Mouse (Mus musculus): ENCODE results near the gene Eftud2. TPM values are rescaled to one million over a fixed set of nuclear protein-coding genes. Genes with fewer than 3 reads are reported as not detected.

Eftud2 gene
- polyA plus RNA-seq, 1 experiment from 2014 or later = 317 TPM

DNA sequence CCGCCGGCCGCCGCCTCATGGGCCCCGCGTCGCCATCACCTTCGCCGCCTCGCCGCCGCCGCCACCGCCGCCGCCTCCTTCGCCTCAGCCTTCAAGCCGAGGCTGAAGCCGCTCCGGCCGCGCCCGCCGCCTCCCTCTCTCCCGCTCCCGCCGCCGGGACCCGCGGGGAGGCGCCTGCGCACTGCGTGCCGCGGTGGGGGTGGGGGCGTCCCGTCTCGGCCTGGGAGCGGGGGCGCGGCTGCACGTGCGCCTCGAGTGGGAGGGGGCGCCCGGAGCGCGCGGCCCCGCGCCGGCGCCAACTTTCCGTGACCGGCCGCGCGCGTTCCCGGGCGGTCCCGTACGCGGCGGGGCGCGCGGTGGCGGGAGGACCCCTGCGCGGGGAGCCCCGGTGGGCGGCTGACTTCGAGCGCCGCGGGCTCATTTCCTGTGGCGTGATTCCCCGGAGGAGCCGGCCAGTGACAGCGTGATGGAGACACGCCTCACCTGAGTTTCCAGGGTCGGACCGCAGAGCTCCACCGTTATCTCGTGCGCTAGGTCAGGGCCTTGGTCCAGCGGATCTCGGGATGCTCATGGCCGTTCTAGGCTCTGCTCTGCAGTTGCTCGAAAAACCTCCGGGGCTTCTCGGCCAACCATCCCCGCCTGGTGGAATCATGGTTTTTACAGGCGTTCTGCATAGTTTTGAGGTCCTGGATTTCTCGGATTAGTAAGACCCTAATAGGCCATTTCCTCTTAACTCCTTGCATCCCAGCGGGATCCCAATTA is 61.6 kb downstream of the Eftud2 start, which contains the start of gene Gjc1:
TSS of gene Gjc1 (minus strand) at position 680 of the 762 bp plus-strand sequence.
- WGBS = under 1% methylated on average over 74 of the region's 97 CpGs
- H3K4me2 ChIP-seq (ENCODE audit: low read depth, low read length, severe bottlenecking) = peak within 1 kb of the TSS; percentile 63
- H3K27ac ChIP-seq (ENCODE audit: low read depth, low read length) = peak within 1 kb of the TSS; percentile 96
- no peaks in the 10 kb centered on the region; the same call in 1 of the 2 replicates for H3K27me3 ChIP-seq (ENCODE audit: control insufficient read depth, insufficient read depth, low read length)
- H3K9ac ChIP-seq (ENCODE audit: low read length) = peak within 1 kb of the TSS; percentile 99
- no peaks in the 10 kb centered on the region for H3K9me3 ChIP-seq (ENCODE audit: control insufficient read depth, low read length)
- peak; percentile 90 for DNase-seq (ENCODE audit: low spot score)
- peaks cover 10% of the 10 kb centered on the region; the same call in 1 of the 2 replicates for H3K4me1 ChIP-seq (replicated peaks; ENCODE audit: control insufficient read depth, insufficient read depth, low read length)
- H3K4me3 ChIP-seq (ENCODE audit: low read depth, low read length) = peak within 1 kb of the TSS; percentile 93
- peak; percentile 80 for ATAC-seq (replicated peaks; ENCODE audit: low FRiP score)
- no peaks in the 10 kb centered on the region for H3K36me3 ChIP-seq (ENCODE audit: control insufficient read depth, insufficient read depth, low read length)

DNA sequence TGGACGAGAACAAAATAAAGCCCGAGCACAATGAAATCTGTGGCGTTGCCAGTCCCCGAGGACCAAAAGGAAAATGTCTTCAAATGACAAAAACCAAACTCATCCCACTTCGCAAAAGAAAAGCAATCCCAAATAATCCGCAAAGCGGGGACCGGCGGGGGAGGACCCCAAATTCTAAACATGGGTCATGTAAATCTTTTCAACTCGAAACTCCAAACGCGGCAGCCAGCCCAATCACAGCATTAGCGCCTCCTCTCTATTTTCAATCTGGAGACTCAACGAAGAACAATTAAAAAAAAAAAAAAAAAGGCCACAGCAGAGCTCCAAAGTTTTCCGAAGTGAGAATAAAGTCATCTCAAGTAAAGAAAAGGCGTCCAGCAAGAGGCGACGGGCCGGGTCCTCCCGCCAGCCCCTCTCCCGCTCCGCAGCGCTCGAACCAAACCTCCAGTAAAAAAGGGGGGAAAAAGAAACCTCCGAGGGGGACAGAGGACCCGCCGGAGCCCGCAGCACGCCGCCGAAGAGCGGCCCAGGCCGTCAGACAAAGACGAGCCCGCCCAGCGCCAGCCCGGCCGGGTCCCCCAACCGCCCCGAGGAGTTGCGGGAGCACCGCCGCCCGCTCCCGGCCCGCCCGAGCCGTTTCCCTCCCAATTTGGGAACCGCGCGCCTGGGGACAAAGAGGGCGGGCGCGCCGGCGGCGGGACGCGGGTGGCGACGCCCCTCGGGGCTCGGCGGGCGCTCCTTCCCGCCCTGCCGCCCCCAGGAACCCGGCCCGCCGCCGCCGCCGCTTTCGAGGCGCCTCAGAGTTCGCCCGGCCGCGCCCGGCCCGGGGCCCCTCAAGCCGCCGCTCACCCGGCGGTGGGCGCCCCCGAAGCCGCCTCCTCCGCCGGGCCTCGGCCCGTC is 62.4 kb downstream of the Eftud2 start:
- peak overlapping the region; percentile 99 for H3K9ac ChIP-seq (ENCODE audit: low read length)
- under 1% methylated on average over 88 of the region's 92 CpGs for WGBS
- peak; percentile 64 for ATAC-seq (replicated peaks; ENCODE audit: low FRiP score)
- DNase-seq (ENCODE audit: low spot score) = peak; percentile 87
- H3K4me1 ChIP-seq (replicated peaks; ENCODE audit: control insufficient read depth, insufficient read depth, low read length) = peaks cover 10% of the 10 kb centered on the region; the same call in 1 of the 2 replicates
- peak overlapping the region; percentile 63 for H3K4me2 ChIP-seq (ENCODE audit: low read depth, low read length, severe bottlenecking)
- H3K27me3 ChIP-seq (ENCODE audit: control insufficient read depth, insufficient read depth, low read length) = no peaks in the 10 kb centered on the region; the same call in 1 of the 2 replicates
- H3K36me3 ChIP-seq (ENCODE audit: control insufficient read depth, insufficient read depth, low read length) = no peaks in the 10 kb centered on the region
- peak overlapping the region; percentile 93 for H3K4me3 ChIP-seq (ENCODE audit: low read depth, low read length)
- no peaks in the 10 kb centered on the region for H3K9me3 ChIP-seq (ENCODE audit: control insufficient read depth, low read length)
- H3K27ac ChIP-seq (ENCODE audit: low read depth, low read length) = peak overlapping the region; percentile 96

DNA sequence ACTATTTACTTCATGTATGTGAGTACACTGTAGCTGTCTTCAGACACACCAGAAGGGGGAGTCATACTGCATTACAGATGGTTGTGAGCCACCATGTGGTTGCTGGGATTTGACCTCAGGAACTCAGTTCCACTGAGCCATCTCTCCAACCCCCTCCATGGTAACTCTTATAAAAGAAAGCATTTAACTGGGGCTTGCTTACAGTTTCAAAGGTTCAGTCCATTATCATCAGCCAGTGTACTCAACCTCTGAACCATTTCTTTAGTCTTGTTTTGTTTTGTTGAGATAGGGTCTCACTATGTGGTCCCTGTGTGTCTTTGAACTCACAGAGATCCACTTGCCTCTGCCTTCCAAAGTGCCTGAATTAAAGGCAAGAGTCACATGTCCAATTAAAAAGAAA is 65.9 kb downstream of the Eftud2 start:
- H3K4me1 ChIP-seq (replicated peaks; ENCODE audit: control insufficient read depth, insufficient read depth, low read length) = peaks cover 8% of the 10 kb centered on the region; the same call in 1 of the 2 replicates
- no peak overlapping the region for H3K4me3 ChIP-seq (ENCODE audit: low read depth, low read length)
- H3K9ac ChIP-seq (ENCODE audit: low read length) = no peak overlapping the region
- no peaks in the 10 kb centered on the region for H3K36me3 ChIP-seq (ENCODE audit: control insufficient read depth, insufficient read depth, low read length)
- ATAC-seq (replicated peaks; ENCODE audit: low FRiP score) = no peak
- H3K9me3 ChIP-seq (ENCODE audit: control insufficient read depth, low read length) = no peaks in the 10 kb centered on the region
- no peaks in the 10 kb centered on the region; the same call in 1 of the 2 replicates for H3K27me3 ChIP-seq (ENCODE audit: control insufficient read depth, insufficient read depth, low read length)
- peak; percentile 11 for DNase-seq (ENCODE audit: low spot score)
- no peak overlapping the region for H3K27ac ChIP-seq (ENCODE audit: low read depth, low read length)
- H3K4me2 ChIP-seq (ENCODE audit: low read depth, low read length, severe bottlenecking) = no peak overlapping the region

DNA sequence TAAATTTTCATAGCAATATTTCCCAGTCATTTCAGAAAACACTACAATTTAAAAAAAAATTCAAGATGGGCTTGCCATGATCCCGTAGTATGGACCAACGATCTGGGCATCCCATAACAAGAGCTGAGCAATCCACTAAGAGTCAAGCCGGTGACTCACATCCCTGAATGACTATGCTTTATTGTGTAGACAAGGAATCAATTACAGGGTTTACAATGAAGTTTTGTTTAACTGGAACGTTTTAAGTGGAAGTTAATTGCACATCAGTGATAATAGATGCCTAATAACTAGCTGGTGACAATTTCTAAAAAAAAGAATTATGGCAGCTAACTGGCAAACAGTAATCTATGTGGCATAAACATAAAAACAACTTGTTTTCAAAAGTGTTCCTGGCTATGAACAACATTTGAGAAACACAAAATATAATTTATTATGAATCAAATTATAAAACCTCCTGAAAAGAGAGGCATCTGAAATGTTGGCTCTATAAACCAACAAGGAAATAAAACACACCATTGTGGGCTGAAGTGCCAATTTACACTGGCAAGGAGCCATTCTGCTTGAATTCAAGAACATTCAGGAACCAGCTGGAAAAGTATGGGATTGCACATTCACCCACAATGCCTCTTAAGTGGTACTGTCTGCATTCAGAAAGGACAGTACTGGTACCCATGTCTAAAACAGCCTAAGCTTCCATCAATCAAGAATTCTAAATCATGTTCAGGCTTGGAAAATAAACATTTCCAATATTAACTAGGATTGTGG is 69.9 kb downstream of the Eftud2 start:
- Histone ChIP-seq H3K27me3 (ENCODE audit: control insufficient read depth, insufficient read depth, low read length) (no peaks in the 10 kb centered on the region), H3K36me3 (ENCODE audit: control insufficient read depth, insufficient read depth, low read length) (peaks cover 2% of the 10 kb centered on the region; the same call in 1 of the 2 replicates), H3K9ac (ENCODE audit: low read length) (no peak overlapping the region), H3K27ac (ENCODE audit: low read depth, low read length) (no peak overlapping the region), H3K4me2 (ENCODE audit: low read depth, low read length, severe bottlenecking) (no peak overlapping the region), H3K9me3 (ENCODE audit: control insufficient read depth, low read length) (no peaks in the 10 kb centered on the region), H3K4me1 (replicated peaks; ENCODE audit: control insufficient read depth, insufficient read depth, low read length) (0 out of 2 replicates have a peak, but pooled peaks cover 2% of the 10 kb centered on the region), H3K4me3 (ENCODE audit: low read depth, low read length) (no peak overlapping the region)
- DNase-seq (ENCODE audit: low spot score) (no peak), ATAC-seq (replicated peaks; ENCODE audit: low FRiP score) (no peak)
- 52% methylated on average over 4 of the region's 4 CpGs for WGBS

DNA sequence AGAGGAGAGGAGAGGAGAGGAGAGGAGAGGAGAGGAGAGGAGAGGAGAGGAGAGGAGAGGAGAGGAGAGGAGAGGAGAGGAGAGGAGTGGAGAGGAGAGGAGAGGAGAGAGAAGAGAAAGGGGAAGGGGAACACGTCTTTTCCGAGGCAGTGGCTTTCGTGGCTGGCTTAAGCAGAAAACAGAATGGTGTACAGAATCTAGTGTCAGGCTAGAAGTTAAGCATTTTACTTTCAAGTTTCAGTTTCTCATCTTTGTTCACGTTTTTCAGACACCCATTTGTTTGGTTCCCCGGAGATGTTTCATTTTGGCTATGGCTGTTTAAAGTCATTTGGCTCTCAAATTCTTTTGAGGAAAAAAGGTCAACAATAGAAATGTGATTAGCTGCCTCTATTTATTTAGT is 72.5 kb downstream of the Eftud2 start:
- ATAC-seq (replicated peaks; ENCODE audit: low FRiP score) (no peak), DNase-seq (ENCODE audit: low spot score) (no peak)
- H3K9ac ChIP-seq (ENCODE audit: low read length) = no peak overlapping the region
- no peak overlapping the region for H3K4me2 ChIP-seq (ENCODE audit: low read depth, low read length, severe bottlenecking)
- no peaks in the 10 kb centered on the region for H3K9me3 ChIP-seq (ENCODE audit: control insufficient read depth, low read length)
- H3K27me3 ChIP-seq (ENCODE audit: control insufficient read depth, insufficient read depth, low read length) = no peaks in the 10 kb centered on the region
- WGBS = 88% methylated on average over 5 of the region's 5 CpGs
- H3K27ac ChIP-seq (ENCODE audit: low read depth, low read length) = no peak overlapping the region
- no peaks in the 10 kb centered on the region for H3K4me1 ChIP-seq (replicated peaks; ENCODE audit: control insufficient read depth, insufficient read depth, low read length)
- no peak overlapping the region for H3K4me3 ChIP-seq (ENCODE audit: low read depth, low read length)
- H3K36me3 ChIP-seq (ENCODE audit: control insufficient read depth, insufficient read depth, low read length) = peaks cover 13% of the 10 kb centered on the region; the same call in 1 of the 2 replicates

DNA sequence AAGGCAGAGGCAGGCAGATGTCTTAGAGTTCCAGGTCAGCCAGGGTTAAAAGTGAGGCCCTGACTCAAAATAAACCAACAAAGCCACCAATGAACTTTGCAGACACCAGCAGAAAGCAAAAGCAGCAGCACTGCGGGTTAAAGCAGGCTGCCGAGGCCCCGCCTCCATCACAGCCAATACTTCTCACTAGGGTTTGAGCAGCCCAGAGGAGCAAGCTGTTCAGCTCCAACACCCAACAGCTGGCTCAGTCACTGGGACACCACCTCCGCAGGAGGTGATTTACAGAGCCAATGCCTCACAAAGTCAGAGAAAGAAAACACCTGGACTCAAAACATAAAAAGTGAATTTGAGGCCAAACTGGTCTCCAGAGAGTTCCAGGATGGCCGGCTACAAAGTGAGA is 77.3 kb downstream of the Eftud2 start:
- no peaks in the 10 kb centered on the region for H3K9me3 ChIP-seq (ENCODE audit: control insufficient read depth, low read length)
- no peak for ATAC-seq (replicated peaks; ENCODE audit: low FRiP score)
- no peak for DNase-seq (ENCODE audit: low spot score)
- H3K4me1 ChIP-seq (replicated peaks; ENCODE audit: control insufficient read depth, insufficient read depth, low read length) = no peaks in the 10 kb centered on the region
- H3K27ac ChIP-seq (ENCODE audit: low read depth, low read length) = no peak overlapping the region
- H3K4me3 ChIP-seq (ENCODE audit: low read depth, low read length) = no peak overlapping the region
- peaks cover 23% of the 10 kb centered on the region; the same call in 1 of the 2 replicates for H3K36me3 ChIP-seq (ENCODE audit: control insufficient read depth, insufficient read depth, low read length)
- H3K27me3 ChIP-seq (ENCODE audit: control insufficient read depth, insufficient read depth, low read length) = no peaks in the 10 kb centered on the region
- WGBS = 89% methylated on average over 5 of the region's 5 CpGs
- H3K9ac ChIP-seq (ENCODE audit: low read length) = no peak overlapping the region
- H3K4me2 ChIP-seq (ENCODE audit: low read depth, low read length, severe bottlenecking) = no peak overlapping the region

DNA sequence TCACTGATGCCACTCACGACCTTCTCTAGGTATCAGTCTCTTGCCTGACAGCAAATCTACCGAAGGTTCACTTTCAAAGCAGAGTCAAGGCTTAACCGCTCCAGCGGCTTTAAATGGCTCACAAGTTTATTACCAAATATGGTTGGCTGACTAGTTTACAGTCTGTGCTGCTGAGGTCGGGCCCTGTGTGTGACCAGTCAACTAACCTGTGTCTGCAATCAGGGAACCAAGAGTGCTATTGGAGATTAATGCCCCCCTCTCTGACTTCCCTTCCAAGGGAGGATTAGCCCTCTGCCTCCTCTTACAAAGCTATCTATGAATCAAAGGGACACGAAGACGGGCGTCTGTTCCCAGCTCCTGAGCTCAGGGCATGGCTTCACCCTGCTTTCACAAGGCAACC is 86.6 kb downstream of the Eftud2 start:
- no peak overlapping the region for H3K9ac ChIP-seq (ENCODE audit: low read length)
- WGBS = 60% methylated on average over 8 of the region's 8 CpGs
- H3K4me1 ChIP-seq (replicated peaks; ENCODE audit: control insufficient read depth, insufficient read depth, low read length) = no peaks in the 10 kb centered on the region
- no peaks in the 10 kb centered on the region for H3K9me3 ChIP-seq (ENCODE audit: control insufficient read depth, low read length)
- no peak overlapping the region for H3K27ac ChIP-seq (ENCODE audit: low read depth, low read length)
- H3K4me2 ChIP-seq (ENCODE audit: low read depth, low read length, severe bottlenecking) = no peak overlapping the region
- DNase-seq (ENCODE audit: low spot score) (no peak), ATAC-seq (replicated peaks; ENCODE audit: low FRiP score) (no peak)
- H3K4me3 ChIP-seq (ENCODE audit: low read depth, low read length) = no peak overlapping the region
- H3K36me3 ChIP-seq (ENCODE audit: control insufficient read depth, insufficient read depth, low read length) = no peaks in the 10 kb centered on the region; the same call in 1 of the 2 replicates
- no peaks in the 10 kb centered on the region for H3K27me3 ChIP-seq (ENCODE audit: control insufficient read depth, insufficient read depth, low read length)
